Mouse (Mus musculus) embryonic facial prominence, embryonic 10.5 days (tissue): ENCODE measurements at regions not wholly inside any gene's neighbourhood (a gene's known extent, or its start where the extent isn't known, plus 50 kb on each side); places are given as distances from the start of the nearest gene placed in this dataset.

Experiments
- DNase-seq: peaks from one replicate; pipeline ENCODE4 v3.0.0-alpha.2; 2017; ENCODE audit warnings: low spot score
- H3K27ac ChIP-seq: fragments of 300-500 bp; sonication (generic); replicated peaks from 2 replicates; pipeline ENCODE4 v1.5.1; 2016; ENCODE audit warnings: mild to moderate bottlenecking
- H3K27me3 ChIP-seq: fragments of 300-500 bp; sonication (generic); replicated peaks from 2 replicates; pipeline ENCODE4 v1.6.1; 2016; ENCODE audit warnings: low read depth, mild to moderate bottlenecking; ENCODE audit not compliant: poor library complexity, severe bottlenecking
- H3K36me3 ChIP-seq: fragments of 300-500 bp; sonication (generic); replicated peaks from 2 replicates; pipeline ENCODE4 v1.6.1; 2016; ENCODE audit warnings: mild to moderate bottlenecking, moderate library complexity
- H3K4me1 ChIP-seq: fragments of 300-500 bp; sonication (generic); 2 replicates; pipeline ENCODE4 v1.6.1; 2016
- H3K4me3 ChIP-seq: fragments of 300-500 bp; sonication (generic); 2 replicates; pipeline ENCODE4 v1.5.1; 2016; ENCODE audit warnings: mild to moderate bottlenecking, moderate library complexity
- H3K9me3 ChIP-seq: fragments of 300-500 bp; sonication (generic); 2 replicates; pipeline ENCODE4 v1.6.1; 2016; ENCODE audit warnings: mild to moderate bottlenecking
- WGBS: fragments of 180-500 bp; shearing (Covaris S2); methylation state at CpG from one replicate; pipeline ENCODE4 v1.1.7; 2016; 5-methylcytosine and 5-hydroxymethylcytosine counted together

- Histone ChIP-seq H3K9me3 (no peaks in the 10 kb centered on the region), H3K36me3 (no peaks in the 10 kb centered on the region), H3K27ac (no peak overlapping the region), H3K4me1 (no peaks in the 10 kb centered on the region), H3K4me3 (no peak overlapping the region; the same call in 1 of the 2 replicates), H3K27me3 (no peaks in the 10 kb centered on the region)
- no peak for DNase-seq
- WGBS, result 72% methylated on average over 7 of the region's 7 CpGs
These were observed 318.4 kb upstream of the Myo3a start for GRCm38 (mm10) chr2:21908813-21909480.

- no peak overlapping the region for H3K27ac ChIP-seq
- 13% methylated on average over 7 of the region's 7 CpGs for WGBS
- no peaks in the 10 kb centered on the region for H3K4me1 ChIP-seq
- H3K4me3 ChIP-seq, result peak overlapping the region; percentile 26; the same call in 1 of the 2 replicates
- DNase-seq, result peak; percentile 64
- no peaks in the 10 kb centered on the region for H3K36me3 ChIP-seq
- no peaks in the 10 kb centered on the region for H3K9me3 ChIP-seq
- H3K27me3 ChIP-seq, result no peaks in the 10 kb centered on the region
These were observed 317.8 kb upstream of the Myo3a start for GRCm38 (mm10) chr2:21909481-21909966.

- H3K4me3 ChIP-seq, result peak overlapping the region; percentile 56
- DNase-seq, result peak; percentile 80
- H3K27me3 ChIP-seq, result no peaks in the 10 kb centered on the region
- 17% methylated on average over 16 of the region's 16 CpGs for WGBS
- no peaks in the 10 kb centered on the region for H3K36me3 ChIP-seq
- no peaks in the 10 kb centered on the region for H3K9me3 ChIP-seq
- H3K4me1 ChIP-seq, result peaks cover 14% of the 10 kb centered on the region
- H3K27ac ChIP-seq, result peak overlapping the region; percentile 82
These were observed 309.3 kb upstream of the Myo3a start for GRCm38 (mm10) chr2:21917804-21918690.

- WGBS, result 68% methylated on average over 2 of the region's 2 CpGs
- DNase-seq, result no peak
These were observed 308.2 kb upstream of the Myo3a start for GRCm38 (mm10) chr2:21919091-21919490.

GRCm38 (mm10) chr2:21927656-21928055 lies 299.6 kb upstream of the Myo3a start:
- 51% methylated on average over 1 of the region's 1 CpGs for WGBS
- Histone ChIP-seq H3K27me3 (no peaks in the 10 kb centered on the region), H3K36me3 (no peaks in the 10 kb centered on the region), H3K27ac (no peak overlapping the region), H3K4me3 (no peak overlapping the region), H3K4me1 (no peaks in the 10 kb centered on the region), H3K9me3 (no peaks in the 10 kb centered on the region)
- DNase-seq, result no peak

More at GRCm38 (mm10) chr2:21919091-21919490, 308.2 kb upstream of the Myo3a start:
- Histone ChIP-seq H3K36me3 (no peaks in the 10 kb centered on the region), H3K4me3 (no peak overlapping the region), H3K9me3 (no peaks in the 10 kb centered on the region), H3K27ac (peak overlapping the region; percentile 82), H3K4me1 (peaks cover 14% of the 10 kb centered on the region), H3K27me3 (no peaks in the 10 kb centered on the region)

- H3K27me3 ChIP-seq, result no peaks in the 10 kb centered on the region
- 91% methylated on average over 3 of the region's 3 CpGs for WGBS
- no peaks in the 10 kb centered on the region for H3K4me1 ChIP-seq
- H3K36me3 ChIP-seq, result no peaks in the 10 kb centered on the region
- H3K9me3 ChIP-seq, result no peaks in the 10 kb centered on the region
- DNase-seq, result no peak
- no peak overlapping the region for H3K27ac ChIP-seq
- H3K4me3 ChIP-seq, result no peak overlapping the region
These were observed 287.3 kb upstream of the Myo3a start for GRCm38 (mm10) chr2:21939993-21940392.

- Histone ChIP-seq H3K36me3 (no peaks in the 10 kb centered on the region), H3K27ac (no peak overlapping the region), H3K4me3 (no peak overlapping the region), H3K27me3 (no peaks in the 10 kb centered on the region), H3K4me1 (no peaks in the 10 kb centered on the region), H3K9me3 (no peaks in the 10 kb centered on the region)
- no peak for DNase-seq
- WGBS, result 50% methylated on average over 4 of the region's 4 CpGs
These were observed 286.4 kb upstream of the Myo3a start for GRCm38 (mm10) chr2:21940797-21941487.

GRCm38 (mm10) chr2:21941488-21942000 lies 285.8 kb upstream of the Myo3a start:
- Histone ChIP-seq H3K4me1 (no peaks in the 10 kb centered on the region), H3K4me3 (no peak overlapping the region), H3K27ac (no peak overlapping the region), H3K9me3 (no peaks in the 10 kb centered on the region), H3K36me3 (no peaks in the 10 kb centered on the region), H3K27me3 (no peaks in the 10 kb centered on the region)
- 84% methylated on average over 2 of the region's 2 CpGs for WGBS
- DNase-seq, result no peak

GRCm38 (mm10) chr2:21943676-21944075 lies 283.6 kb upstream of the Myo3a start:
- H3K36me3 ChIP-seq, result no peaks in the 10 kb centered on the region
- 88% methylated on average over 2 of the region's 2 CpGs for WGBS
- no peak overlapping the region for H3K27ac ChIP-seq
- no peak overlapping the region for H3K4me3 ChIP-seq
- H3K4me1 ChIP-seq, result no peaks in the 10 kb centered on the region
- no peaks in the 10 kb centered on the region for H3K9me3 ChIP-seq
- DNase-seq, result no peak
- no peaks in the 10 kb centered on the region for H3K27me3 ChIP-seq

- Histone ChIP-seq H3K4me1 (no peaks in the 10 kb centered on the region), H3K36me3 (no peaks in the 10 kb centered on the region), H3K27me3 (no peaks in the 10 kb centered on the region), H3K9me3 (no peaks in the 10 kb centered on the region), H3K4me3 (no peak overlapping the region), H3K27ac (no peak overlapping the region)
- no peak for DNase-seq
- 93% methylated on average over 2 of the region's 2 CpGs for WGBS
These were observed 280.8 kb upstream of the Myo3a start for GRCm38 (mm10) chr2:21946484-21946883.

- Histone ChIP-seq H3K36me3 (no peaks in the 10 kb centered on the region), H3K4me3 (no peak overlapping the region), H3K27ac (no peak overlapping the region), H3K9me3 (no peaks in the 10 kb centered on the region), H3K4me1 (no peaks in the 10 kb centered on the region), H3K27me3 (no peaks in the 10 kb centered on the region)
- no peak for DNase-seq
- WGBS, result 80% methylated on average over 3 of the region's 3 CpGs
These were observed 276.0 kb upstream of the Myo3a start for GRCm38 (mm10) chr2:21951279-21951678.
